ENCODE assay signal across 8 mouse cellular contexts in the genomic region with DNA sequence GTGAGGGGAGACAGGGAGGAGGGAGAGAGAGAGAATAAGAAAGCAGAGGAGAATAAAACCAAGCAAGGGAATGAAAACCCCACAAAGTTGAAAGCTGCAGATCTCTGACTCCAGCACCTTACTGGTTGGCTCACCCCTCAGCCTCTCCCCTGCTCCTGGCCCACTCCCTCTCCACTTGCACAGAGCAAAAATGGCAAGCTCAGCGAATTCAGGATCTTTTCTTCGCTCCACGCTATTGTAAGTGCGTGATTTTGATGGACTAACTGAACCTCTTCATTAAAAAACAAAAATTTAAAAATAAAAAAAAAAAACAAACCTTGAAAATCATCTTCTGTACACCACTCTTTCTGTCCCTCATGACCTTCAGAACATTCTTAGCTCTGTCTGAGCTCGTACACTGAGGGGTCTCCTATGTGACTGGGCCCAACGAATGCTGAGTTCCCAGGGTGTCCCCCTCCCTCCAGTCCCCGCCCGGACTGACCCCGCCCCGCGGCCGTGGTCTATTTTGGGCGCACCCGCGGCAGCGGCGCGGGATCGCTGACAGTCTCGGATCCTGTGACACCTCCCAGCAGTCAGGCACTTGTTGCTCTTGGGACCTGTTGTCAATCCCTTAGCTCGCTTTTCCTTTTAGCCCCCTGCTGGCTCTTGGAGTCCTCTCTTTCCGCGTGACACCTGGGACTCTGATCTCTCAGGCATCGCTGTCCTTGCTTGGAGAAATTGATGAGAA. TPM values are rescaled to one million over a fixed set of nuclear protein-coding genes. Genes with fewer than 3 reads are reported as not detected.
DNase-seq lines count a peak whose midpoint lies in the region; ATAC-seq and TF ChIP-seq lines count a peak whose summit lies in the region.

TSS of gene Clic5 (plus strand) at position 543 of the 727 bp plus-strand sequence.

- peak within 1 kb of the TSS; percentile 31 for H3K9ac ChIP-seq in intestine, embryonic 15.5 days
- peak within 1 kb of the TSS; percentile 45; the same call in 1 of the 2 replicates for H3K9ac ChIP-seq in liver, embryonic 16.5 days (ENCODE audit: low read depth, low read length)
- H3K9ac ChIP-seq in neural tube, embryonic 12.5 days, result peak within 1 kb of the TSS; percentile 26; the same call in 1 of the 2 replicates

- no peak for TF ChIP-seq POLR2A in brain, embryonic 14.5 days (IDR thresholded peaks at IDR 0.05; ENCODE audit: borderline replicate concordance, extremely low read depth, insufficient read depth, insufficient read length, poor library complexity, severe bottlenecking)

- TF ChIP-seq CTCF in left cerebral cortex, adult 2 months (IDR thresholded peaks at IDR 0.05), result peak; percentile 6
- peak; percentile 18; the same call in 1 of the 2 replicates for TF ChIP-seq CTCF in brain, embryonic 14.5 days (IDR thresholded peaks at IDR 0.05; ENCODE audit: borderline replicate concordance, extremely low read depth, insufficient read depth, insufficient read length)

- intact Hi-C loops in left cerebral cortex, adult 2 months (cut with DNase I), result no loop called here
- intact Hi-C loops in left cerebral cortex, postnatal 14 days (cut with DNase I), result no loop called here

- ATAC-seq in granulocyte monocyte progenitor cell, adult 5-6 weeks (replicated peaks; ENCODE audit: poor library complexity, severe bottlenecking), result peak; percentile 69
- peak; percentile 50 for ATAC-seq in intestine, embryonic 15.5 days
- ATAC-seq in liver, embryonic 16.5 days (ENCODE audit: low read depth), result no peak
- ATAC-seq in neural tube, embryonic 12.5 days (ENCODE audit: low FRiP score, low read depth), result 0 out of 2 replicates have a peak, but pooled peaks have one; percentile 41

- H3K27ac ChIP-seq in left cerebral cortex, adult 2 months, result peak within 1 kb of the TSS; percentile 17; the same call in 1 of the 2 replicates
- H3K27ac ChIP-seq in intestine, embryonic 15.5 days, result no peak within 1 kb of the TSS
- H3K27ac ChIP-seq in liver, embryonic 16.5 days (ENCODE audit: low read length), result no peak within 1 kb of the TSS
- no peak within 1 kb of the TSS for H3K27ac ChIP-seq in neural tube, embryonic 12.5 days

- no peak for DNase-seq in left cerebral cortex, adult 2 months (ENCODE audit: extremely low spot score in 1 of 2, low spot score in 2 of 2)
- DNase-seq in left cerebral cortex, postnatal 14 days (ENCODE audit: low spot score in 2 of 2), result no peak
- DNase-seq in brain, embryonic 14.5 days (ENCODE audit: low read depth), result peak; percentile 46
- no peak for DNase-seq in layer of hippocampus, postnatal 25 days (ENCODE audit: extremely low spot score in 1 of 2, low spot score in 1 of 2)

- no peaks in the 10 kb centered on the region; the same call in 1 of the 2 replicates for H3K27me3 ChIP-seq in intestine, embryonic 15.5 days (replicated peaks)
- H3K27me3 ChIP-seq in liver, embryonic 16.5 days (ENCODE audit: control insufficient read depth, insufficient read depth, low read depth, low read length), result peaks cover 3% of the 10 kb centered on the region
- peaks cover 24% of the 10 kb centered on the region for H3K27me3 ChIP-seq in neural tube, embryonic 12.5 days (replicated peaks)

- peaks cover 11% of the 10 kb centered on the region for H3K4me1 ChIP-seq in intestine, embryonic 15.5 days (replicated peaks)
- H3K4me1 ChIP-seq in liver, embryonic 16.5 days (ENCODE audit: control insufficient read depth, low read depth, low read length), result no peaks in the 10 kb centered on the region; the same call in 1 of the 2 replicates
- H3K4me1 ChIP-seq in neural tube, embryonic 12.5 days, result peaks cover 12% of the 10 kb centered on the region

- H3K36me3 ChIP-seq in intestine, embryonic 15.5 days, result no peaks in the 10 kb centered on the region
- H3K36me3 ChIP-seq in liver, embryonic 16.5 days (ENCODE audit: control insufficient read depth, insufficient read depth), result no peaks in the 10 kb centered on the region
- H3K36me3 ChIP-seq in neural tube, embryonic 12.5 days, result no peaks in the 10 kb centered on the region

- H3K9me3 ChIP-seq in intestine, embryonic 15.5 days, result no peaks in the 10 kb centered on the region
- H3K9me3 ChIP-seq in liver, embryonic 16.5 days (replicated peaks; ENCODE audit: control insufficient read depth, low read length), result no peaks in the 10 kb centered on the region
- H3K9me3 ChIP-seq in neural tube, embryonic 12.5 days, result no peaks in the 10 kb centered on the region

- whole genome bisulfite sequencing in intestine, embryonic 15.5 days, result 4% methylated on average over 24 of the region's 24 CpGs
- WGBS in liver, embryonic 16.5 days (ENCODE audit: insufficient replicate concordance), result 3% methylated on average over 24 of the region's 24 CpGs
- 3% methylated on average over 24 of the region's 24 CpGs for WGBS in neural tube, embryonic 12.5 days

- H3K4me3 ChIP-seq in left cerebral cortex, adult 2 months, result peak within 1 kb of the TSS; percentile 38
- H3K4me3 ChIP-seq in intestine, embryonic 15.5 days (replicated peaks), result peak within 1 kb of the TSS; percentile 36
- H3K4me3 ChIP-seq in liver, embryonic 16.5 days (ENCODE audit: low read depth, low read length), result peak within 1 kb of the TSS; percentile 55
- peak within 1 kb of the TSS; percentile 29 for H3K4me3 ChIP-seq in neural tube, embryonic 12.5 days

- peak within 1 kb of the TSS; percentile 87 for H3K4me2 ChIP-seq in intestine, embryonic 15.5 days (replicated peaks)
- peak within 1 kb of the TSS; percentile 77 for H3K4me2 ChIP-seq in liver, embryonic 16.5 days (ENCODE audit: low read depth, low read length)
- peak within 1 kb of the TSS; percentile 75 for H3K4me2 ChIP-seq in neural tube, embryonic 12.5 days (replicated peaks)

RNA-seq across cellular contexts. Expression of gene Clic5, which starts in this region (rescaled TPM):
- 1 to 10 TPM; 4.5 to 4.7 TPM for total RNA-seq in left cerebral cortex, adult 2 months (2021)
- total RNA-seq in left cerebral cortex, postnatal 14 days (2021), result 1 to 10 TPM; 3.1 to 3.3 TPM
- 0.13 and 0.27 TPM in 2 replicates for polyA plus RNA-seq in brain, embryonic 14.5 days (2012; rRNA removed)
- total RNA-seq in granulocyte monocyte progenitor cell, adult 5-6 weeks (2014; fragmentation: Nextera tagmentation), result 0.26 TPM in 1 of 2 replicates, not detected in the other
- total RNA-seq in granulocyte monocyte progenitor cell, adult 5-6 weeks (2017), result 0.26 and 0.57 TPM in 2 replicates
- polyA plus RNA-seq in intestine, embryonic 15.5 days (2015; fragmentation: Nextera tagmentation; extraction: Ambion mirVana), result 20.0 and 20.6 TPM in 2 replicates
- polyA plus RNA-seq in liver, embryonic 16.5 days (2015; fragmentation: Nextera tagmentation; extraction: Ambion mirVana), result 0.39 and 0.66 TPM in 2 replicates
- 0.16 and 0.22 TPM in 2 replicates for polyA plus RNA-seq in neural tube, embryonic 12.5 days (2016; fragmentation: Nextera tagmentation; extraction: Ambion mirVana)
- 1 to 10 TPM; 2.7 to 3.0 TPM for total RNA-seq in layer of hippocampus, postnatal 25 days (2021)

Comparison
In these comparisons a context has a peak if more than half of its experiments do, and no peak if none do; other contexts are left out.
1. RNA of gene Clic5 (polyA plus RNA-seq): 20.0 to 20.6 TPM in intestine, embryonic 15.5 days; 0.39 to 0.66 TPM in liver, embryonic 16.5 days, 0.13 to 0.27 TPM in brain, embryonic 14.5 days and 0.16 to 0.22 TPM in neural tube, embryonic 12.5 days; every median in the first group is over 10 times any median in the second.
2. Peak in DNase-seq in brain, embryonic 14.5 days; RNA of the gene not detected or under 1 TPM.
3. Peak in ATAC-seq in granulocyte monocyte progenitor cell, adult 5-6 weeks; RNA of the gene not detected or under 1 TPM.
4. Peak in ATAC-seq, H3K4me3 ChIP-seq, H3K9ac ChIP-seq and H3K4me2 ChIP-seq in neural tube, embryonic 12.5 days; RNA of the gene not detected or under 1 TPM.
5. Peak in every context shown above with its lines, with median percentiles within 50 percentile points of each other: H3K4me3 ChIP-seq, H3K4me2 ChIP-seq and H3K9ac ChIP-seq.